Mouse (Mus musculus) hindbrain, embryonic 11.5 days (tissue): ENCODE results near the gene Ank. TPM values are rescaled to one million over a fixed set of nuclear protein-coding genes. Genes with fewer than 3 reads are reported as not detected.
A peak's percentile ranks its signal among the peaks of the same experiment; 100 is the strongest.

Experiments used
- ATAC-seq: fragments of 200-750 bp; cut with Nextera tagmentation; 2 replicates; pipeline ENCODE4 v1.8.0; 2017; ENCODE audit warnings: mild to moderate bottlenecking, moderate TSS enrichment, moderate library complexity; ENCODE audit not compliant: low FRiP score
- DNase-seq: peaks from one replicate; pipeline ENCODE4 v3.0.0-alpha.2; 2015; ENCODE audit warnings: low spot score
- H3K27ac ChIP-seq: fragments of 300-500 bp; sonication (generic); 2 replicates; pipeline ENCODE4 v1.5.1; 2014; ENCODE audit warnings: mild to moderate bottlenecking, low read depth, low read length
- H3K27me3 ChIP-seq: fragments of 300-500 bp; sonication (generic); 2 replicates; pipeline ENCODE4 v1.6.1; 2014; ENCODE audit warnings: mild to moderate bottlenecking, low read length, moderate library complexity, mixed read lengths; ENCODE audit not compliant: control insufficient read depth, insufficient read depth
- H3K36me3 ChIP-seq: fragments of 300-500 bp; sonication (generic); 2 replicates; pipeline ENCODE4 v1.6.1; 2014; ENCODE audit warnings: mild to moderate bottlenecking, low read length, moderate library complexity, mixed read lengths; ENCODE audit not compliant: control insufficient read depth, insufficient read depth
- H3K4me1 ChIP-seq: fragments of 300-500 bp; sonication (generic); replicated peaks from 2 replicates; pipeline ENCODE4 v1.6.1; 2014; ENCODE audit warnings: low read length, mixed read lengths; ENCODE audit not compliant: control insufficient read depth, insufficient read depth
- H3K4me2 ChIP-seq: fragments of 300-500 bp; sonication (generic); replicated peaks from 2 replicates; pipeline ENCODE4 v1.6.1; 2014; ENCODE audit warnings: mild to moderate bottlenecking, low read depth, low read length
- H3K4me3 ChIP-seq: fragments of 300-500 bp; sonication (generic); 2 replicates; pipeline ENCODE4 v1.5.1; 2014; ENCODE audit warnings: low read depth, low read length
- H3K9ac ChIP-seq: fragments of 300-500 bp; sonication (generic); 2 replicates; pipeline ENCODE4 v1.6.1; 2014; ENCODE audit warnings: low read depth, low read length
- H3K9me3 ChIP-seq: fragments of 300-500 bp; sonication (generic); 2 replicates; pipeline ENCODE4 v1.6.1; 2016; ENCODE audit warnings: low read length; ENCODE audit not compliant: control insufficient read depth
- WGBS: fragments of 180-500 bp; shearing (Covaris S2); extraction: QIAGEN DNeasy Blood & Tissue Kit; methylation state at CpG from one replicate; pipeline ENCODE4 v1.1.7; 2014; 5-methylcytosine and 5-hydroxymethylcytosine counted together
- polyA plus RNA-seq: library from polyadenylated mRNA; unstranded; fragments of >200 nt; fragmentation: Nextera tagmentation; extraction: Ambion mirVana; gene quantifications from 2 replicates; pipeline ENCODE4 v1.2.1, GENCODE M21; 2014

The Ank gene
- polyA plus RNA-seq, 1 experiment from 2014 or later, result 12.1 TPM

- WGBS, result 74% methylated on average over 15 of the region's 15 CpGs
- Histone ChIP-seq H3K9ac (no peak overlapping the region), H3K4me1 (no peaks in the 10 kb centered on the region), H3K4me3 (no peak overlapping the region), H3K27ac (no peak overlapping the region), H3K9me3 (no peaks in the 10 kb centered on the region), H3K36me3 (no peaks in the 10 kb centered on the region), H3K27me3 (no peaks in the 10 kb centered on the region), H3K4me2 (no peak overlapping the region)
- no peak for DNase-seq
- no peak for ATAC-seq
Observed at GRCm38 (mm10) chr15:27475988-27476387, 9.5 kb downstream of the Ank start.

GRCm38 (mm10) chr15:27476671-27477070 is 10.2 kb downstream of the Ank start:
- DNase-seq (no peak), ATAC-seq (no peak)
- H3K27me3 ChIP-seq, result no peaks in the 10 kb centered on the region
- 76% methylated on average over 12 of the region's 12 CpGs for whole genome bisulfite sequencing
- no peaks in the 10 kb centered on the region for H3K36me3 ChIP-seq
- no peaks in the 10 kb centered on the region for H3K9me3 ChIP-seq
- no peaks in the 10 kb centered on the region for H3K4me1 ChIP-seq
- no peak overlapping the region for H3K27ac ChIP-seq
- no peak overlapping the region for H3K4me2 ChIP-seq
- H3K9ac ChIP-seq, result no peak overlapping the region
- no peak overlapping the region for H3K4me3 ChIP-seq

- H3K27ac ChIP-seq, result no peak overlapping the region
- H3K9ac ChIP-seq, result no peak overlapping the region
- no peak overlapping the region for H3K4me3 ChIP-seq
- 97% methylated on average over 9 of the region's 9 CpGs for WGBS
- H3K9me3 ChIP-seq, result no peaks in the 10 kb centered on the region
- no peak overlapping the region for H3K4me2 ChIP-seq
- H3K27me3 ChIP-seq, result no peaks in the 10 kb centered on the region
- no peaks in the 10 kb centered on the region for H3K36me3 ChIP-seq
- ATAC-seq, result no peak
- DNase-seq, result no peak
- H3K4me1 ChIP-seq, result no peaks in the 10 kb centered on the region
Observed at GRCm38 (mm10) chr15:27477159-27477558, 10.7 kb downstream of the Ank start.

- no peak overlapping the region for H3K27ac ChIP-seq
- H3K4me1 ChIP-seq, result no peaks in the 10 kb centered on the region
- ATAC-seq, result no peak
- no peaks in the 10 kb centered on the region for H3K36me3 ChIP-seq
- no peak for DNase-seq
- no peak overlapping the region for H3K4me2 ChIP-seq
- 85% methylated on average over 7 of the region's 7 CpGs for WGBS
- H3K27me3 ChIP-seq, result no peaks in the 10 kb centered on the region
- H3K9ac ChIP-seq, result no peak overlapping the region
- no peak overlapping the region for H3K4me3 ChIP-seq
- H3K9me3 ChIP-seq, result no peaks in the 10 kb centered on the region
Observed at GRCm38 (mm10) chr15:27477630-27478029, 11.2 kb downstream of the Ank start.

GRCm38 (mm10) chr15:27480333-27481015 is 14.0 kb downstream of the Ank start:
- Histone ChIP-seq H3K4me3 (no peak overlapping the region), H3K4me1 (peaks cover 4% of the 10 kb centered on the region), H3K9me3 (no peaks in the 10 kb centered on the region), H3K36me3 (no peaks in the 10 kb centered on the region), H3K4me2 (no peak overlapping the region), H3K9ac (no peak overlapping the region), H3K27ac (no peak overlapping the region), H3K27me3 (no peaks in the 10 kb centered on the region)
- 87% methylated on average over 4 of the region's 4 CpGs for WGBS
- ATAC-seq (no peak), DNase-seq (no peak)

GRCm38 (mm10) chr15:27481956-27482355 is 15.5 kb downstream of the Ank start:
- H3K4me1 ChIP-seq, result peaks cover 5% of the 10 kb centered on the region
- no peak for ATAC-seq
- no peaks in the 10 kb centered on the region for H3K9me3 ChIP-seq
- DNase-seq, result no peak
- H3K27ac ChIP-seq, result no peak overlapping the region
- WGBS, result 90% methylated on average over 4 of the region's 4 CpGs
- H3K4me2 ChIP-seq, result no peak overlapping the region
- no peak overlapping the region for H3K4me3 ChIP-seq
- no peaks in the 10 kb centered on the region for H3K27me3 ChIP-seq
- H3K9ac ChIP-seq, result no peak overlapping the region
- H3K36me3 ChIP-seq, result no peaks in the 10 kb centered on the region

GRCm38 (mm10) chr15:27483183-27483582 is 16.7 kb downstream of the Ank start:
- H3K4me1 ChIP-seq, result peaks cover 12% of the 10 kb centered on the region
- WGBS, result 89% methylated on average over 3 of the region's 3 CpGs
- H3K27ac ChIP-seq, result no peak overlapping the region

GRCm38 (mm10) chr15:27485567-27486278 is 19.2 kb downstream of the Ank start:
- 31% methylated on average over 12 of the region's 12 CpGs for WGBS
- Histone ChIP-seq H3K4me2 (no peak overlapping the region), H3K9ac (no peak overlapping the region), H3K9me3 (no peaks in the 10 kb centered on the region), H3K36me3 (no peaks in the 10 kb centered on the region), H3K4me1 (peaks cover 12% of the 10 kb centered on the region), H3K4me3 (no peak overlapping the region), H3K27ac (no peak overlapping the region), H3K27me3 (no peaks in the 10 kb centered on the region)
- peak; percentile 37; the same call in 1 of the 2 replicates for ATAC-seq
- DNase-seq, result no peak

More at GRCm38 (mm10) chr15:27483183-27483582, 16.7 kb downstream of the Ank start:
- ATAC-seq, result no peak
- H3K4me3 ChIP-seq, result no peak overlapping the region
- no peak overlapping the region for H3K9ac ChIP-seq
- no peak overlapping the region for H3K4me2 ChIP-seq
- DNase-seq, result no peak
- no peaks in the 10 kb centered on the region for H3K9me3 ChIP-seq
- no peaks in the 10 kb centered on the region for H3K36me3 ChIP-seq
- no peaks in the 10 kb centered on the region for H3K27me3 ChIP-seq

GRCm38 (mm10) chr15:27486279-27486618 is 19.8 kb downstream of the Ank start:
- Histone ChIP-seq H3K4me1 (peaks cover 12% of the 10 kb centered on the region), H3K9ac (no peak overlapping the region)
- WGBS, result 67% methylated on average over 5 of the region's 5 CpGs

More at GRCm38 (mm10) chr15:27486279-27486618, 19.8 kb downstream of the Ank start:
- ATAC-seq (no peak), DNase-seq (no peak)
- Histone ChIP-seq H3K4me2 (no peak overlapping the region), H3K4me3 (no peak overlapping the region), H3K27me3 (no peaks in the 10 kb centered on the region), H3K27ac (no peak overlapping the region), H3K9me3 (no peaks in the 10 kb centered on the region), H3K36me3 (no peaks in the 10 kb centered on the region)
